ENCODE assay signal across 14 mouse cellular contexts in genomic region chr15:95872447-95872846, GRCm38 (mm10).
"Had no signal": no experiment of that assay in that cellular context is flagged by ENCODE, and none has a peak within 500 bp of the region (broad histone marks: within the 10 kb centered on the region; RNA-seq: fewer than 3 reads in every experiment).

No protein-coding gene starts in this region.

- ATAC-seq: intestine, embryonic 16.5 days; midbrain, embryonic 15.5 days had no signal

- H3K9ac ChIP-seq: kidney, embryonic 15.5 days; midbrain, embryonic 15.5 days; neural tube, embryonic 13.5 days had no signal

- H3K4me1 ChIP-seq: limb, embryonic 10.5 days; midbrain, embryonic 15.5 days; neural tube, embryonic 13.5 days had no signal

- H3K27ac ChIP-seq: kidney, embryonic 15.5 days; limb, embryonic 10.5 days; midbrain, embryonic 15.5 days; neural tube, embryonic 13.5 days had no signal

- H3K27me3 ChIP-seq: kidney, embryonic 15.5 days; midbrain, embryonic 15.5 days; neural tube, embryonic 13.5 days had no signal

- H3K4me2 ChIP-seq: kidney, embryonic 15.5 days; midbrain, embryonic 11.5 days; midbrain, embryonic 15.5 days; neural tube, embryonic 13.5 days had no signal

- H3K36me3 ChIP-seq: midbrain, embryonic 15.5 days; neural tube, embryonic 13.5 days had no signal

- DNase-seq: kidney, adult 2 months; kidney, postnatal 14 days; lung, postnatal 36 days; retina, postnatal 1 day; right cerebral cortex, postnatal 4 days; spleen, adult 18-20 months; thymus, adult 2 months; thymus, postnatal 36 days had no signal

- H3K9me3 ChIP-seq: kidney, embryonic 15.5 days; limb, embryonic 10.5 days; midbrain, embryonic 15.5 days; neural tube, embryonic 13.5 days had no signal

- H3K4me3 ChIP-seq: kidney, embryonic 15.5 days; limb, embryonic 10.5 days; midbrain, embryonic 15.5 days; neural tube, embryonic 13.5 days had no signal
